8 mouse cellular contexts compared by ENCODE assay signal in the genomic region with DNA sequence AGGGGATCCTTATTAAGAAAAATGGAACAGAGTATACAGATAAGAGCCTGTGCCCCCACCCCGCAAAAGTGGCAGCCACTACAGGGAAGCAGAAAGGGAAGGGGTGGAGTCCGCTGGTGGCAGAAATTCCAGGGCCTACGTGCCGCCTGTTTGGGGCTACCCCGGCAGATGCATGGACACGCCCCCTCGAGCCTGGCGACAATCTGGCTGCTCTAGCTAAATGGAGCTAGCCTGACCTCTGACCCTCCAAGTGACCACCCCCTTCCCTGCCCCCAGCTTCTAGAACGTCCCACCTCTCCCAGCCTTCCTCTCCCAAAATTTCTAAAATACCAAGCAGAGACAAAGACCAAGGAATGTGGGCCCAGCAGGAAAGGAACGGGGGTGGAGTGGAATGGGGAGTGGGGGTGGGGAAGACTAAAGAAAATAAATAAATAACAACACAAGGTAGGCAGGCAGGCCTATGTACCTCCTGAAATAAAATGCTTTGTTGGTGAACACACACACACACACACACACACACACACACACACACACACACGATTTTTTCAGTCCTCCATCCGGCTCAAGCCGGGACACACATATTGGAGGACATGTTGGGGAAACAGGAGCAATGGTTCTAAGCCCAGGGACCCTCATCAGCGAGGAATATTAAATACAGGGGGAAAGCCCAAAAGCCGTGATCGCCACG. TPM values are rescaled to one million over a fixed set of nuclear protein-coding genes. Genes with fewer than 3 reads are reported as not detected.
A peak's percentile ranks its signal among the peaks of the same experiment; 100 is the strongest.
DNase-seq lines count a peak whose midpoint lies in the region; ATAC-seq and TF ChIP-seq lines count a peak whose summit lies in the region.

No protein-coding gene starts in this region.

- DNase-seq in ES-E14 (ENCODE audit: low read depth, low spot score) = peak; percentile 94
- DNase-seq in embryo, embryonic 10 days (ENCODE audit: low spot score) = peak; percentile 98
- peak; percentile 29 to 62 for DNase-seq in kidney, postnatal 36 days
- DNase-seq in adrenal gland, adult 2 months = no peak
- DNase-seq in layer of hippocampus, adult 9-11 months = no peak

- peak; percentile 44; the same call in 1 of the 2 replicates for ATAC-seq in heart, embryonic 15.5 days (replicated peaks; ENCODE audit: insufficient number of reproducible peaks, insufficient read depth, low FRiP score, low read depth)
- ATAC-seq in neural tube, embryonic 13.5 days (ENCODE audit: low read depth) = 0 out of 2 replicates have a peak, but pooled peaks have one; percentile 30
- no peak for ATAC-seq in activated CD4-positive, CD25-positive, alpha-beta regulatory T cell, adult 4 months

- peak overlapping the region; percentile 68 for H3K9ac ChIP-seq in ES-E14 (ENCODE audit: insufficient read depth, low read depth, low read length, poor library complexity, severe bottlenecking)
- no peak overlapping the region for H3K9ac ChIP-seq in heart, embryonic 15.5 days
- no peak overlapping the region for H3K9ac ChIP-seq in neural tube, embryonic 13.5 days

- in situ Hi-C loops in ES-E14 (cut with MboI; ENCODE audit: low sequenced_read_pairs in 2 of 2, unreplicated experiment in 2 of 2) = no loop called here

- H3K27me3 ChIP-seq in heart, embryonic 15.5 days = no peaks in the 10 kb centered on the region
- H3K27me3 ChIP-seq in neural tube, embryonic 13.5 days = no peaks in the 10 kb centered on the region

- H3K27ac ChIP-seq in ES-E14 (ENCODE audit: insufficient read depth, low read depth, low read length, poor library complexity, severe bottlenecking) = peak overlapping the region; percentile 99
- H3K27ac ChIP-seq in heart, embryonic 15.5 days = peak overlapping the region; percentile 43
- H3K27ac ChIP-seq in neural tube, embryonic 13.5 days (replicated peaks) = no peak overlapping the region

- peak overlapping the region; percentile 47 for H3K4me2 ChIP-seq in heart, embryonic 15.5 days
- no peak overlapping the region for H3K4me2 ChIP-seq in neural tube, embryonic 13.5 days

- H3K9me3 ChIP-seq in ES-E14 (ENCODE audit: control insufficient read depth, insufficient read depth, low read depth, low read length) = no peaks in the 10 kb centered on the region
- H3K9me3 ChIP-seq in heart, embryonic 15.5 days (replicated peaks) = no peaks in the 10 kb centered on the region
- no peaks in the 10 kb centered on the region for H3K9me3 ChIP-seq in neural tube, embryonic 13.5 days

- H3K36me3 ChIP-seq in ES-E14 (ENCODE audit: control insufficient read depth, insufficient read depth, low read length, poor library complexity, severe bottlenecking) = peaks cover 24% of the 10 kb centered on the region
- no peaks in the 10 kb centered on the region for H3K36me3 ChIP-seq in heart, embryonic 15.5 days
- no peaks in the 10 kb centered on the region for H3K36me3 ChIP-seq in neural tube, embryonic 13.5 days

- 20% methylated on average over 17 of the region's 17 CpGs for WGBS in heart, embryonic 15.5 days
- WGBS in neural tube, embryonic 13.5 days = 11% methylated on average over 17 of the region's 17 CpGs

- peaks cover 10 to 26% of the 10 kb centered on the region in 2 experiments for H3K4me1 ChIP-seq in ES-E14 (ENCODE audit: control insufficient read depth in 2 of 2, insufficient read depth in 2 of 2, low read length in 2 of 2, poor library complexity in 1 of 2)
- peaks cover 26% of the 10 kb centered on the region for H3K4me1 ChIP-seq in heart, embryonic 15.5 days (replicated peaks)
- peaks cover 39% of the 10 kb centered on the region for H3K4me1 ChIP-seq in neural tube, embryonic 13.5 days (replicated peaks)

- peak overlapping the region; percentile 49 to 55 for H3K4me3 ChIP-seq in ES-E14 (ENCODE audit: insufficient read depth in 1 of 2, low read depth in 1 of 2, low read length in 2 of 2, poor library complexity in 1 of 2, severe bottlenecking in 1 of 2)
- H3K4me3 ChIP-seq in heart, embryonic 15.5 days = no peak overlapping the region
- H3K4me3 ChIP-seq in neural tube, embryonic 13.5 days = no peak overlapping the region

TF ChIP-seq in ES-E14, 5 proteins besides CTCF, POLR2A, EP300 and RAD21:
- TF ChIP-seq CHD2 (IDR thresholded peaks at IDR 0.05; ENCODE audit: low read depth, low read length) (peak; percentile 84), ZC3H11A (IDR thresholded peaks at IDR 0.05; ENCODE audit: borderline replicate concordance, low read depth, low read length) (no peak), MAFK (IDR thresholded peaks at IDR 0.05; ENCODE audit: insufficient read depth, low read depth, low read length) (no peak), HCFC1 (IDR thresholded peaks at IDR 0.05; ENCODE audit: borderline replicate concordance, insufficient read depth, low read length) (peak; percentile 44; the same call in 1 of the 2 replicates), ZNF384 (IDR thresholded peaks at IDR 0.05; ENCODE audit: low read depth, low read length) (no peak)

RNA-seq across cellular contexts. Expression of a gene that starts 12.6 kb away (rescaled TPM):
- total RNA-seq in ES-E14 (2012; rRNA removed) = 1.8 and 2.7 TPM in 2 replicates
- 1.3 and 1.7 TPM in 2 replicates for polyA plus RNA-seq in heart, embryonic 15.5 days (2015; fragmentation: Nextera tagmentation; extraction: Ambion mirVana)
- polyA plus RNA-seq in neural tube, embryonic 13.5 days (2015; fragmentation: Nextera tagmentation; extraction: Ambion mirVana) = 0.44 TPM in 1 of 2 replicates, not detected in the other
- not detected for polyA plus RNA-seq in activated CD4-positive, CD25-positive, alpha-beta regulatory T cell, adult 4 months (2017; shearing (Covaris generic))
- total RNA-seq in adrenal gland, adult 2 months (2021) = under 1 TPM in 1 of 2 experiments, not detected in 1; 0.40 TPM
- 0.75 TPM in 1 of 2 replicates, not detected in the other for polyA plus RNA-seq in adrenal gland, adult 2 months (2012; rRNA removed)

RNA-seq across cellular contexts. Expression of a gene that starts 23.4 kb away (rescaled TPM):
- total RNA-seq in ES-E14 (2012; rRNA removed) = 1.4 and 1.8 TPM in 2 replicates
- polyA plus RNA-seq in heart, embryonic 15.5 days (2015; fragmentation: Nextera tagmentation; extraction: Ambion mirVana) = 0.57 TPM in 1 of 2 replicates, not detected in the other
- polyA plus RNA-seq in neural tube, embryonic 13.5 days (2015; fragmentation: Nextera tagmentation; extraction: Ambion mirVana) = not detected in 2 replicates
- 10 to 100 TPM; 33.0 to 42.8 TPM for polyA plus RNA-seq in activated CD4-positive, CD25-positive, alpha-beta regulatory T cell, adult 4 months (2017; shearing (Covaris generic))
- total RNA-seq in adrenal gland, adult 2 months (2021) = not detected
- not detected in 2 replicates for polyA plus RNA-seq in adrenal gland, adult 2 months (2012; rRNA removed)

RNA-seq across cellular contexts. Expression of a gene that starts 36.0 kb away (rescaled TPM):
- total RNA-seq in ES-E14 (2012; rRNA removed) = 132 and 141 TPM in 2 replicates
- 0.05 and 0.10 TPM in 2 replicates for polyA plus RNA-seq in heart, embryonic 15.5 days (2015; fragmentation: Nextera tagmentation; extraction: Ambion mirVana)
- polyA plus RNA-seq in neural tube, embryonic 13.5 days (2015; fragmentation: Nextera tagmentation; extraction: Ambion mirVana) = 0.32 and 0.55 TPM in 2 replicates
- polyA plus RNA-seq in activated CD4-positive, CD25-positive, alpha-beta regulatory T cell, adult 4 months (2017; shearing (Covaris generic)) = under 1 TPM in 1 of 2 experiments, not detected in 1; 0.07 TPM
- total RNA-seq in adrenal gland, adult 2 months (2021) = not detected
- 0.01 TPM in 1 of 2 replicates, not detected in the other for polyA plus RNA-seq in adrenal gland, adult 2 months (2012; rRNA removed)

Comparison
In these comparisons a context has a peak if more than half of its experiments do, and no peak if none do; other contexts are left out.
1. DNase-seq: peak in ES-E14 (single experiment), embryo, embryonic 10 days (single experiment) and kidney, postnatal 36 days (2 of 2); none in adrenal gland, adult 2 months (single experiment) and layer of hippocampus, adult 9-11 months (single experiment).
2. H3K4me3 ChIP-seq: peak in ES-E14 (2 of 2); none in heart, embryonic 15.5 days (single experiment) and neural tube, embryonic 13.5 days (single experiment).
3. RNA of a gene that starts 23.4 kb away (polyA plus RNA-seq): 33.0 to 42.8 TPM in activated CD4-positive, CD25-positive, alpha-beta regulatory T cell, adult 4 months; 0.57 TPM in heart, embryonic 15.5 days, not detected in neural tube, embryonic 13.5 days and not detected in adrenal gland, adult 2 months; every median in the first group is over 10 times any median in the second.